Mouse (Mus musculus): ENCODE results near the gene Rpl35.
"Not testable (repeated sequence)": the region's sequence is repeated elsewhere in the genome, so short reads cannot be mapped to it uniquely, and the experiment has no call there.

The Rpl35 gene

DNA sequence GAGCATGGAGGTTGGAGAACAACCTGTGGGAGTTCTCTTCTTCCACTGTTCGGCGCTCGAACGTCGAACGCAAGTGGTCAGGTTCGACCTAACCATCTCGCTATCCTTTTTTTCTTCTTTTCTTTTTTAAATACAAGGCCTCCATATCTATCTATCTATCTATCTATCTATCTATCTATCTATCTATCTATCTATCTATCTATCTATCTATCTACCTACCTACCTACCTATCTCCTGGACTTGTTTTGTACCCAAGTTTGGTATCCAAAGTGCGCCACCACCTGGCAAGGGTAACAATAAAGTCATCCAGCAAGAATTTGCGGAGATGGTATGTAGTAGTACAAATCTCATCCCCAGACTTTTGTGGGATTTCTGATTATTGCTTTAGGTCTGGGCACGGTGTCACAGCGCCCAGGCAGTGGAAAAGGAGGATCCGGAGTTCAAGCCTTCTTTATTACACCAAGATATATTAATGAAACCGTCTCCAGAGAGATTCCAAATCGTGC is at the start of gene Rpl35:
Gene Rpl35 (minus strand): TSS at position 51 of the 506 bp plus-strand sequence.
- DNase-seq: peak; percentile 63

DNA sequence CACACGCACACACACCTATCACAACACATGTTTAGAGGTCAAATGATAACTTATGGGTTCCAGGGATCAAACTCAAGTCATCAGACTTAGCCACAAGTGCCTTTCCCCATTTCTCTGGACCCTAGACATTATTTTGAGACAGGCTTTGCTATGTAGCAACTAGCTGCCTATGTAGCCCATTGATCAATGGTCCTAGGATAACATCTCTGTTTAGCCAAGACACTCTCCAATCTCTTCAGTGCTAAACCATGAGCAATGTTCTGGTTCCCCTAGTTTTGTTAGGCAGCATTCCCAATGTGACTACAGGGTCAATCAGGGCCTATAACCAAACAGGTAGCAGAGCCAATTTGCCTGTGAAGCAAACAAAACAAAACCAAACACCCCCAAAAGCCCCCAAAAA is 43.1 kb upstream of the Rpl35 start:
- DNase-seq: no peak

DNA sequence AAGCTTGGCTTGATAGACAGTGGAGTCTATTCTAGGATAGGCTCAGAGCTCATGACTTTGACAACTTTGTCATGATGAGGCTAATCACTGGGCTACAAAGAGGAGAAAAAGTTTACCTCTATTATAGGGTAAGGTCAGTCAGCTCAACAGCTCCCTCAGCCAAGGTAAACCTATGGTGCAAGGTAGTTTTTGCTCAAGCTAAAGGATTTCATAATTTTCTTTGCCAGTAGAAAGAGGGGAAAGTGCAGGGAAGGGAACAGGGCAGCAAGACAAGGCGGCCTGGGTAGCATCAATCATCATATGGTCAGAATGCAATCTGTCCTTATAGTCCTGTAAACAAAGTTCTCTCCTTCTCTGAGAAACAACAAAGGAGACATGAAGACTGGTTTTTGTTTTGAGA is 34.8 kb upstream of the Rpl35 start:
- no peak for DNase-seq

DNA sequence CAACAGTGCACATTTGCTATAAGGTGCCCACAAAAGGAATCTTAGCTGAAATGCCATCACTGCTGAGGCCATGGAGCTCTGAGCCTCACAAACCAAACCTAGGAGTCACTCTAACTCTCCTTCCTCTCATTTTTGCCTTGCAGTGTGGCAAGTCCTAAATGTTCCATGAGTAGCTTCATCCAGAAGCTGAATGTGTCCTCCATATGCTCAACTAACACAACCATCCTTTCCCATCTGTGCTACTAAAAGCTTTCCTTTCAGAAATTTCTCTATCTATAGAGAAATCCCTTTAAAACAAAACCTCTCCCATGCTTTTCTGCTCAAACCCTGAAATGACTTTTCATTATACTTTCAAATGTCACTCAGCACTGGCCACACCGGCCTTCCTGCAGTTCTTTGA is 26.2 kb upstream of the Rpl35 start:
- DNase-seq: no peak

DNA sequence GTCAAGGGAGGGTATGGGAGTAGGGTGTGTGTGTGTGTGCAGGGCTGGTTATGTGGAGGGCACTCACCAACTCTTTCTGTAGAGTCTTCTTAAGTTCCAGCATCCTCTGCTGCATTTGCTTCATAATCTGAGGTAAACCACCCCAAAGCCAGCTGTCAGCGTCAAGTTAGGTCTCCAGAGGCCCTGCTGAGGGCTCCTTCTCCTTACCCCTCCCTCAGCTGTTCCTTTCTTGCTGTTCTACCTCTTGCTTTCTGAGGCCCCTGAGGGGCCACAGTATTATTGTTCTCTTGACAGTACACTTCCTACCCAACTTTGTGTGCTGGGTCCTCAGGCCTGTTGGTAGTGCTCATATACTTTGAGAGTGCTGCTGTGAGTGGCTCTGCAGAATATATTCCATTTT is 14.6 kb upstream of the Rpl35 start:
- DNase-seq: no peak

DNA sequence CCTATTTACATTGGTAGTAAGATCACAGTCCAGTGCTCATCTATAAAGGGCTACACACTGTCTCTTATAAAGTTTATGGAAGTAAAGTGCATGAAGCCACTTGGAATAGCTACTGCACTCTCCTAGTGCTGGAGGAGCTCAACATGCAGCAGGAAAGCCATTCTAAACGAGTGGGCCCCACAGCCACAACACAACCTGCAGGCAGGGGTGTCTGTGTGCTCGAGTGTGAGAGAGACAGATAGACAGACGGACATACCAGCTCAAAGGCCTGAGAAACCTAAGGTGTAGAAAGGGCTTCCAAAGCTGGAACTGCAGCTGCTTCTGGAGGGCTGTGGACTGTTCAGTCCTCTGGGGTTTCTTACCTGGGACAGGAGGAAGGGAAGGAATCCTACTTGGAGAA is 11.2 kb upstream of the Rpl35 start:
- no peak for DNase-seq

DNA sequence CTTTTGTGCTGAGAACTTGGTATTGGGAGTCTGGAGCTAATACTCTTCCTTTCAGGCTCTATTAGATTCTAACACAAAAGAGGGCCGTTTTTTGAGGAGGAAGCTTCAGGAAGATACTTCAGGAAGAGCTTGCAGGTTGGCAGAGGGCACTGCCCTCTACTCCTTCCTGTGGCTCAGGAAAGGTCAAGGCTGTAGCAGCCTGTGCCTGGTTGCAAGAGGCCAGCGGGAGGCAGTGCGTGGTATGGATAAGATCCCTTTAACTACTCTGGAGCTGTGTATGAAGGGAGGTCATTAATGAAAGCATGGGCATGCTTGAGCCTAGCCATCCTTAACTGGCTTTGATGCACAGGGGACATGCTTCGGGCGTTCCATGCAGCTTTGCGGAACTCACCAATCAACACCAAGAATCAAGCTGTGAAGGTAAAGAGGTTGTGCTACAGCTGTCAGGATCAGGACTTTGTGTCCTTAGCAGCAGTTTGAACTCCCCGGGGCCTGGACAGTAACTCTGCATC is 7.4 kb upstream of the Rpl35 start:
- no peak for DNase-seq

DNA sequence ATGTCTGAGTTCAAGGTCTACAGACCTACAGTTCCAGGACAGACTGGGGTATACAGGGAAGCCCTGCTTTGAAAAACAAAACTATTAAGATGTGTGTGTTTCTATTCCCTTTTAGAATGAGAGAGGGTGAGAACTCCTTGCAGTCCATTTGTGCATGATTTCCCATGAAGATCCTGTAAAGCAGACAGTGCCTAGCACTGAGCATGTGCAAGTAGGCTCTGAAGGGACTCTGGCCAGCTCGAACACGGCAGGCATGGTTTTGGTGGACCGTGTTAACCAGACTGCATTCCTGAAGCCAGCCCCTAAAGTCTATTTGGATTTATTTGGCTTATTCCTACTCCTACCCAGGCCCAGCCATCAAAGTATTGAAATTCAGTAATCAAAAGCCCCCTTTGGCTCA is 6.5 kb upstream of the Rpl35 start:
- no peak for DNase-seq

DNA sequence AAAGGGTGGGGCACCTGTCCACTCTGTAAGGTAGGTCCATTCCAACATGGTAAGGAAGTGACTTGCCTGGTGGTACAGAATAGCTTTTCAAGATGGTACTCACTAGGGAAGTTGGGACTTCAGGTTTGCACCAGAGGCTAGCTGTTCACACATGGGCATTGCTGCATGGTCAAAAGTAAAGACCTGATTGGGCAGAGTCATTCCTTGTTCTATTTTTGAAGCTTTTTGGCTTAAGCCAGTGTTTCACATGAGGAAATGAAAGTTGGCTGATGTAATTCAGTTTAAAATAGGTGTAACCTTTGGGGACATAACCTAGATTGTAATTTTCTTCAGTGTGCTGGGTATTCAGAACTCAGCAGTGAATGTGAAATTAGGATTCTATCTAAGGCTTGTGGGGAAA is 5.8 kb upstream of the Rpl35 start:
- DNase-seq: no peak

DNA sequence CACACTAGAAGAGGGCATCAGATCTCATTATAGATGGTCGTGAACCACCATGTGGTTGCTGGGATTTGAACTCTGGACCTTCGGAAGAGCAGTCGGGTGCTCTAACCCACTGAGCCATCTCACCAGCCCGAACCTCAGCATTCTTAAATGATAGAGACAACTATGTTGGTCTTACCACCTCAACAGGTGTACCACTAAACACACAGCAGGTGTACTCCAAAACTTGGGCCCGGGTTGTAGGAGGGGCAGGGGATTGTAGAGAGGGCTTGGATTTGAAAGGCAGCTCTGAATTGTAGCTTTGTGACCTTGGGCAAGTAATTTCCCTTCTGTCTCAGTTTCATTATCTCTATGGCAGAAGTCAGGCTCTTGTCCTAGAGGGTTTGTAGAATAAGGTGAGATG is 4.7 kb upstream of the Rpl35 start:
- not testable (repeated sequence) for DNase-seq

DNA sequence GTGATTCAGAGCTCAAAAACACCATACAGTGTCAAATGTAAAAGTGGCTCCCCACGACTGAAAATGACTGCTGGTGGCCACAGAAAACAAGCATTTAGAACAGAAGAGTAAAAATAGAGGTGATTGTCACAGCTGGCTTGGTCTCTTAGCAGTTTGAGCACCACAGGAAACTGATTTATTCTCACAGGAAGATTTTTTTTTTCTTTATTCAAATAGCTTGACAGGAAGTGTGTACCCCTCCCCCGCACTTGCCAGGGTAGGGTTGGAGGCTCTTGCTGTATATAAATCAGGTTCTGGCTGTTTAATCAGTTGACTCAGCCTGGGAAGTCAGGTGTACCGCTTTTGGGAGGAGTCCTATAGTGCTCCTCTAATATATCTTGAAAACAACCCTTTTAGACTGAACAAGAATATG is 3.5 kb upstream of the Rpl35 start:
- peak; percentile 73 for DNase-seq

DNA sequence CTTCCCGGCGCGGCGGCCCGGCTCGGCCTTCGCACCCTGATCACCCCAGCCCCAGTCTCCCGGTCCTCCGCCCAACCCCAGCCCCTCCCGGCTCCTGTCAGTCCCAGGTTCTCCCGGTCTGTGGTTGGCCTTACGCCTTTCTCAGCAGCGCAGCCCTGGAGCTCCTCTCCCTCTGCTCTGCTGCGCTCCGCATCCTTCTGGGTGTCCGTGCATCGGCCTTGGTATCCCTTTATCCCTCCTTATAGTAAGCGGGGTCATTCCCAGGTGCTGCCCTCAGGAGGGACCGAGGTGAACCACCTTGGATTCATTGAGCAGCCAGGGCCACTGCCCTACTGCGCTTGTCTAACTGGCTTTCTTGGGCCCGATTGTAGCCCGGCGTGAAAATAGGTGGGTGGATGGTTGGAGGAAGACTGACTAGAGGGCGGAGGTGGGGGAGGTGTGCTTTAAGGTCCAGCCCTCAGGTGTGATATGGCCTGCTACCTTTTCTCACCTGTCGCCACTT is 3.0 kb upstream of the Rpl35 start:
- no peak for DNase-seq

DNA sequence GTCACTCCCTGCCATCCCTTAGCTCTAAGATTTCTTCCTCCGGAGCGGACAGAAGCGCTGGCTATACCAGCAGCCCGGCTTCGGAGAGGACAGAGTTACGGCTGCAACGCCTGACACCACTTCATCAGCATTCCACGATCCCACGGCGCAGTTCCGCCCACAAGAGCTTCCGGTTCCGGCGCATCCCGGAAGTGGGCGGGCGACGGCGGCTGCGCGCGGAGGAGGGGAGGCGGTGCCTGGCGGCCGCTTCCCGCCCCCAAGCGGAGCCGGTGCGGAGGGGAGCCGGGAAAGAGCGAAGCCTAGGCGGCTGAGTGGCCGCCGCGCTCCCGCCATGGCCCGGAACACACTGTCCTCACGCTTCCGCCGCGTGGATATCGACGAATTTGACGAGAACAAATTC is 2.4 kb upstream of the Rpl35 start:
- DNase-seq: peak; percentile 96

DNA sequence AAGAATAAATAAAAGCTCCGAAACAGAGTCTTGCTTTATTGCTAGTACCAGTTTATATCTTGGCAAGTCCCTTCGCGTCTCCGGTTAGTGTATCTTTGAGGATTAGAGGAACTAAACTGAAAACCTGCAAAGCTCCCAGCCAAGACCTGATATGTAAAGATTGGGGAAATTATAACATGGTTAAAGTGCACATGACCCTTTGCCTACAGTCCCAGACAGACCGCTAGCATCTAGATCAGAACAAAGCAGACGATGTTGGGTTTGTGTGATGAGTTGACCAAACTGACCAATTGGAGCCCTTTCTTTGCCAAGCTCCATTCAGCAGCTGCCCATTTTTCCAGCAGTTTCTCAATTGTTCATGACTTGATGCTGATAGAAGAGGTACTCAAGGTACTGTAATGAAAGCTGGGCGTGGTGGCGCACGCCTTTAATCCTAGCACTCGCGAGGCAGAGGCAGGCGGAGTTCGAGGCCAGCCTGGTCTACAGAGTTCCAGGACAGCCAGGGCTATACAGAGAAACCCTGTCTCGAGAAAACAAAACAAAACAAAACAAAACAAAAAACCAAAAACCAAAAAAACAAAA is 816 bp upstream of the Rpl35 start:
- DNase-seq: no peak

DNA sequence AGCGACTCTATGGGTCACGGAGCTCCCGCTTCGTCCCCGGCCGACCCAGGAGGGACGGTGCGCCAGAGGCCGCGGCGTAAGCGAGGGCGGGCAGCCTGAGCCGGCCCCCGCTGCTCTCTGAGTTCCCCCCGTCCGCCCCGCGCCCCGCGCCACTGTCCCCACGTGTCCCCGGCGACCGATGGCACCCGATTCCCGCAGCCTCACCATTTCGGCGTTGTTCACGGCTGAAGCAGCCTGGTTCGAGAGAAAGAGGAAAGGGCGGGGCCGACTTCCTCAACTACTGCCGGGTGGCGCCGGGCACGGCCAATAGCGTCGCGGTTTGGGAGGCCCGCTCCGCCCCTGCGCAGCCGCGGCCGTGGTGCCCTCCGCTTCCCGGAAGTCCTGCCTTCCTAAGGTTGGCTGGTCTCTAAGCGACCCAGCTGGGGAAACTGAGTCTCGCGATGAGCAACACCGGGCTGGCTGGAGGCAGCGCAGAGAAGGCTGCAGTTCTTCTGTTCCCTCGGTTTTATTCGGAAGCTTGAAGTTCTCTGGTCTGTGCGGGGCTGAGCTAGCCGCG is 466 bp downstream of the Rpl35 start, which contains the start of gene Arpc5l:
Gene Arpc5l (plus strand): TSS at position 469 of the 556 bp plus-strand sequence.
- DNase-seq: peak; percentile 96

DNA sequence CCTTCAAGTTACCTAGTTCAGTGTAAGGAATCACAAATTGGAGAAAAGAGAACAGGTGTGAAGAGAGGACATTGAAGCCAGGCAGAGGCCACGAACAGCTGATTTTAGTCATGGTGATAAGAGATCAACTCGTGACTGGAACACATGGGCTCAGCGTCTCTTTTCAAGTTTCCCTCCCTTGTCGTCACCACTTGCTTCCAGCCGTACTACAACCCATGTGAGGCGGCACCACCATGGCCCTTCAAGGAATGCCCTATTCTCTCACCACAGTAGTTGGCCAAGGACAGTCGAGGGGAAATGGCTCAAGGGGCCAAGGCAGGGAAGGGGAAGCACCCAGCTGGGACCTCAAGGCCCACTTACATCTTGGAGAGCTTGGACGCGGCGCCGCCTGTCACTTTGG is 1.1 kb downstream of the Rpl35 start:
- peak; percentile 38 for DNase-seq

DNA sequence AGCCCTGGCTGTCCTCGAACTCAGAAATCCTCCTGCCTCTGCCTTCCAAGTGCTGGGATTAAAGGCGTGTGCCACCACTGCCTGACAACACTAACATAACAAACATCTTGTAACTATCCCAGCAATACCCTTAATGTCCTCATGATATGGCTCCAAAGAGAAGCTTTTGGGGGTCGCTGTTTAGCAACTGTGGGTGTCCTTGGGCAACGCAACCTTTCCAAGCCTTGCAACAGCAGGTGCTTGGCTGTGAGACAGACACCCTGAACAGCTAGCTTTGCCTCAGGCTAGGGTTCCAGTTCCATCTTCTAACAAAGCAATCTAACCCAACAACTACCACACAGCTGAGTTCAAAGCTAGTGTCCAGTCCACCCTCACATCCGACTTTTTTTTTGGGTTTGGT is 1.9 kb downstream of the Rpl35 start:
- DNase-seq: no peak

DNA sequence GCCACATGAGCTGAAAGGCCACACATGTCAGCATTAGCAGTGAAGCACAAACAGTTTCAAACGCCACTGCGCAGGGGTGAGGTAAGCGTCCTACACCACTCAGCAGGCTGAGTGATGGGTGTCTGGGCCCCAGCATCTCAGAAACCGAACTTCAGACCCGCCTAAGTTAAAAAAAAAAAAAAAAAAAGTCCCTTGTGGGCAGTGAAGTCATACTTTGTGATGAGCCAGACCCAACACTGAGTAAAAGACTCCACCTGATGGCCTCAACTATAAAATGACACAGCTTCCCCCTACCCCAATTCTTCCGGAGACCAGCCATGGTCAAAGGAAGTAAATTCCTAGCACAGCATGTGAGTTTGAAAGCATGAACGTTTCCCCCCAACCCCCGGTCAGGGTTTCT is 2.3 kb downstream of the Rpl35 start:
- no peak for DNase-seq

DNA sequence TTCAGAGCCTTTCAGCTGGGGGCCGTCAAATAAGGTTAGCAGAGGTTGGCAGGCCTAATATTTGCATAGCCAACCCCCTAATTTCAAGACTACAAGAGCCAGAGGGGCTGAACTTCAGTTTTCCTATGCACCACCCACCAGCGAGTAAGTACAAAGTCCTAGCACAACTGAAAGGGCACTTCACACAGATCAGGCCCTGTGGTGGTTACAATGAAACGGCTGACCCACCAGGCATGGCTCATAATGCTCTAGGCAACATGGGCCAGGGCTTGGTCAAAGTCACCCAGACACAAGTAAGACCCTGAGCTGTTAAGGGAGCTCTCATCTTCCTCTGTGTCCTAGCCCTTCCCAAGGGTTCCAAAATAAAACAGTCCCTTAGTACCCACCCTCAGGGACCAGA is 3.6 kb downstream of the Rpl35 start:
- DNase-seq: no peak

DNA sequence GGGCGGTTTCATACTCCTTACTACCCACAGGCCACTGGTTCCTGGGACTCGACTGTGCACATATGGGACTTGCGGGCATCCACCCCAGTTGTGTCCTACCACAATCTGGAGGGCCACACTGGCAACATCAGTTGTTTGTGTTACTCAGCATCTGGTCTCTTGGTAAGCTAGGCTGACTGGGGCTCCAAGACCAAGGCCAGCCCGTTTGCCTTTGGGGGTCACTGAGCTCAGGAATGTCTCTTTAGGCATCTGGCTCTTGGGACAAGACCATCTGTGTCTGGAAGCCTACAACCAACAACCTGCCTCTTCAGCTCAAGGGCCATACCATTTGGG is 4.9 kb downstream of the Rpl35 start:
- no peak for DNase-seq

DNA sequence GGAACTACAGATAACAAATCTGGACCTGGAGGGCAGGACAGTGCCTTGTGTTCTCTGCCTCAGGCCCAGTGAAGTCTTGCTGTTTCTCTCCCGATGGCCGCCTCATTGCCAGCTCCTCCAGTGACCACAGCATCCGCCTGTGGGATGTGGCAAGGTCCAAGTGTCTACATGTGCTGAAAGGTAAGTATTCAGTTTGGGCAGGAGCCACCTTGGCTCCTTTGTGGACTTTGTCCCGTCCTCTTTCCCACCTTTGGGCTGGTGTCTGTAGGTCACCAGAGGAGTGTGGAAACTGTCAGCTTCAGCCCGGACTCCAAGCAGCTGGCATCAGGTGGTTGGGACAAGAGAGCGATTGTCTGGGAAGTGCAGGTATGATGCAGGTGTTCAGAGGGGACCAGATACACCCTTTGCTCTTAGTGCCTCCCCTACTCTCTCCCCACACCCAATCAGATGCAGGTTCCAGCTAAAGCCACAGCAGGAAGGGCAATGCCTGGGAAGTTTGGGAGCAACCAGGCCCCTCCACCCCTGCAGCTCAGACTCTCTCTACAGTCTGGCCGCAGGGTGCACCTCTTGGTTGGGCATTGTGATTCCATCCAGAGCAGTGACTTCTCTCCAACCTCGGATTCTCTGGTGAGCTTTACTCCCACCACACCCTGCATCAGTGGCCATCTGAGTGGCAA is 5.4 kb downstream of the Rpl35 start:
- DNase-seq: no peak

DNA sequence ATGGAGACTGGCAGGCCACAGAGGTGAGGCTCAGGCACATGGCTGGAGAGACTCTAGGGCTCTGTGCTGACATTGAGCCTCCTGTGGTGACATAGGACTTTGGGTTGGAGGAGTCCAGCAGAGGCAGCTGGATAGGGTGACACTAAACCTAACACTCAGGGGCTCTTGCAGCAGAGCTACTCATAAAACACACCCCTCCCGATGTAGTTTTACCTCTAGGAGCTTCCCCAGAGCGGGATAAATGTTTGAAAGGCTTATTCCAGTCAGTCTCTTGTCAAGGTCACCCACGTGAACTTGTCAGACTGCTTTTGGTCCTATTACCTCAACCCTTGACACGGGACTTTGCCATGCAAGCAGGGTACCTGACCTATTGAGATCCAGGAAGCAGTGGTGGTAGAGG is 6.0 kb downstream of the Rpl35 start:
- DNase-seq: no peak

DNA sequence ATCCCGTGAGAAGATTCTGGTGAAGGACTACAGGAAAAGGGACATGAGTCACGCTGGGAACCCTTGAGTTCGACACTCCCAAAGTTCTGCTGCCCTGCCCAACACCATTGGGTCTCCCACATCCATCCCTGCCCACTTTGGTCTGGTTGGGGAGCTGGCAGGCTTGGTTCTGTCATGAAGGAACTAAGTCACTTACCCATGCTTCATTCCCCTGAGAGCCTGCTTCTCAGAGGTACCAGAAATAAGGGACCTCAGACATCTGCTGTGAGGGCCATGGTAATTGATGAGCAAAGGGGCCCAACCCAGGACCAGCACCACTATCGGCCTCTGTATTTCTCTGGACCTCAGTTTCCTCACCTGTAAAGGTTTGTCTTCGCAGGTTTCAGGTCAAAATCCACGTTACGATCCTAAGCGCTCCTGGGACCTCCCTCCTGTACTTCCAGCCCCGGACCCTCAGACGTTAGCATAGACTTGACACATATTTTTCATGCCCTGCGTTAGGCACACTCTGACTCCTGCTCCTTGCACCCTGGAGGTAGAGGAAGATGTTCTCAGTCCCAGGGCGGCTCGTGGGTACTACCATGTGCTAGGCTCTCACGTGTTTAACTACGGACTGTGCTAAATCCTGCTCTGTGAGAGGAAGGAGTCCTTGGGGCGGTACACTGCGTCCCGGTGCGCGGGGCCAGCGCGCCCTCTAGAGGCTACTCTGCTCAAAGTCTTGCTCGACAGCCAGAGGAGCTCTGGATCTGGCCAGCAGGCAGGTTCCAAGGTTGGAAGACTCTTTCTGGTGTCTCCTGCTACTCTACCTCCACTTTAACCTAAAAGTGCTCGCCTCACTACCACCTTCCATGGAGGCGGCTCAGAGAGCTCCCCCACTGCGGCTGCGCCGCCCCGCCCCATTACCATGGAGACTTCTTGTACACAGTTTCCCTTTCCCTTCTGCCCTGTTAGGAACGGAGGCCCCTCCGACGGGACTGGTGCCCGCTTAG is 7.7 kb downstream of the Rpl35 start, which contains the start of gene Wdr38:
Gene Wdr38 (plus strand): TSS at position 91 of the 989 bp plus-strand sequence.
- DNase-seq: peak; percentile 91

All from kidney, postnatal 10 days (tissue).